19 mouse cellular contexts compared by ENCODE assay signal in the genomic region with DNA sequence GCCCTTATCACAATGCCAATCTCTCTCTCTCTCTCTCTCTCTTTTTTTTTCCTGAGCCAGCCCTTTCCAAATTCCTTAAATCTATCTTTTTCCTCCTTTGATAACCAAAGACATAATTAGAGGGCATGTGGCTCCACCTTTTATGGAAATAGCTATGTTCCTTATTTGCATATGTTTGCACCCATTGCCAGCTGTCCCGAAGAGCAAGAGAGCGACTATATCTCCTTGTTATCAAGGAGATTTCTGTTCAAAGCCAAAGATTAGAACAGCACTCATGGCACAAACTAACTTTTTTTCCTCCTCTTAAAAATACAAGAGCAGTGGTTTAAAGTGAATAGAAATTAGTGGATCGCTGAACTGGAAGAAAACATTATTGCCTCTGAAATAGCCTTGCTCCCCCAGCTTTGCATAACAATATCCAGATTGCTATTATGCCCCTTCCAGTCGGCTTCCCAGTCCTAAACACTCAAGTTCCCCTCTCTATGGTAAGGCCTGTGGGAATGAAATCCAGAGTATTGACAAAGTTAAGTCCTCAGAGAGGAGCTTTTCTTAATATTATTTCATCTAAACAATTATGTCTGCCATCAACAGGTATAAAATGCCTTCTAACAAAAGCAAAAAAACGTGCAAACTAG. TPM values are rescaled to one million over a fixed set of nuclear protein-coding genes. Genes with fewer than 3 reads are reported as not detected.
DNase-seq lines count a peak whose midpoint lies in the region; ATAC-seq and TF ChIP-seq lines count a peak whose summit lies in the region.
"Had no signal": no experiment of that assay in that cellular context is flagged by ENCODE, and none has a peak within 500 bp of the region (broad histone marks: within the 10 kb centered on the region; RNA-seq: fewer than 3 reads in every experiment).

No protein-coding gene starts in this region.

- intact Hi-C loops in gastrocnemius, postnatal 36 days (cut with DNase I), result no loop called here

- H3K4me2 ChIP-seq in forebrain, embryonic 11.5 days (ENCODE audit: low read depth, low read length, severe bottlenecking), result 0 out of 2 replicates have a peak overlapping the region, but pooled peaks have one; percentile 1
- 0 out of 2 replicates have a peak overlapping the region, but pooled peaks have one; percentile 11 for H3K4me2 ChIP-seq in hindbrain, embryonic 13.5 days
- no peak overlapping the region for H3K4me2 ChIP-seq in kidney, embryonic 16.5 days (replicated peaks; ENCODE audit: low read depth, low read length)
- H3K4me2 ChIP-seq: limb, embryonic 12.5 days; liver, embryonic 13.5 days; lung, embryonic 15.5 days had no signal

- H3K9ac ChIP-seq in forebrain, embryonic 11.5 days (ENCODE audit: low read length), result no peak overlapping the region
- H3K9ac ChIP-seq in hindbrain, embryonic 13.5 days, result no peak overlapping the region
- no peak overlapping the region for H3K9ac ChIP-seq in kidney, embryonic 16.5 days (replicated peaks; ENCODE audit: low read length)
- H3K9ac ChIP-seq: limb, embryonic 12.5 days; liver, embryonic 13.5 days; lung, embryonic 15.5 days had no signal

- H3K27me3 ChIP-seq in forebrain, embryonic 11.5 days (ENCODE audit: control insufficient read depth, insufficient read depth, low read length), result no peaks in the 10 kb centered on the region
- no peaks in the 10 kb centered on the region for H3K27me3 ChIP-seq in hindbrain, embryonic 13.5 days
- no peaks in the 10 kb centered on the region for H3K27me3 ChIP-seq in kidney, embryonic 16.5 days (ENCODE audit: insufficient read depth, low read length)
- H3K27me3 ChIP-seq: limb, embryonic 12.5 days; liver, embryonic 13.5 days; lung, embryonic 15.5 days had no signal

- H3K36me3 ChIP-seq in forebrain, embryonic 11.5 days (ENCODE audit: control insufficient read depth, insufficient read depth, low read length), result no peaks in the 10 kb centered on the region
- H3K36me3 ChIP-seq in hindbrain, embryonic 13.5 days, result no peaks in the 10 kb centered on the region
- H3K36me3 ChIP-seq in kidney, embryonic 16.5 days (ENCODE audit: insufficient read depth, low read length), result no peaks in the 10 kb centered on the region
- H3K36me3 ChIP-seq: heart, embryonic 10.5 days; limb, embryonic 12.5 days; lung, embryonic 15.5 days had no signal

- no peak for DNase-seq in layer of hippocampus, adult 2 months (ENCODE audit: low spot score in 2 of 2)
- no peak for DNase-seq in layer of hippocampus, postnatal 10 days (ENCODE audit: low spot score in 2 of 2)
- DNase-seq in brain, embryonic 14.5 days (ENCODE audit: low read depth), result peak; percentile 88
- DNase-seq in forebrain, embryonic 11.5 days (ENCODE audit: low spot score), result no peak
- DNase-seq in gastrocnemius, postnatal 25 days, result no peak
- DNase-seq in gastrocnemius, postnatal 36 days, result no peak
- DNase-seq: adrenal gland, adult 2 months; cerebellum, adult 9-11 months; embryo, embryonic 11 days; kidney, adult 18-20 months; kidney, postnatal 10 days; liver, embryonic 13.5 days; right cerebral cortex, postnatal 4 days; thymus, adult 2 months had no signal

- TF ChIP-seq CTCF in layer of hippocampus, adult 2 months (conservative IDR thresholded peaks at IDR 0.05), result no peak
- TF ChIP-seq CTCF in brain, embryonic 14.5 days (IDR thresholded peaks at IDR 0.05; ENCODE audit: borderline replicate concordance, extremely low read depth, insufficient read depth, insufficient read length), result no peak

- 11% methylated on average over 5 of the region's 5 CpGs for WGBS in forebrain, embryonic 11.5 days
- WGBS in hindbrain, embryonic 13.5 days, result 10% methylated on average over 5 of the region's 5 CpGs
- WGBS in kidney, embryonic 16.5 days, result 19% methylated on average over 5 of the region's 5 CpGs

- H3K4me3 ChIP-seq in layer of hippocampus, adult 2 months, result no peak overlapping the region
- no peak overlapping the region for H3K4me3 ChIP-seq in forebrain, embryonic 11.5 days (ENCODE audit: low read depth, low read length)
- no peak overlapping the region for H3K4me3 ChIP-seq in hindbrain, embryonic 13.5 days
- H3K4me3 ChIP-seq in kidney, embryonic 16.5 days (ENCODE audit: low read length), result no peak overlapping the region
- H3K4me3 ChIP-seq: heart, embryonic 10.5 days; limb, embryonic 12.5 days; liver, embryonic 13.5 days; lung, embryonic 15.5 days had no signal

- peak; percentile 87 for ATAC-seq in forebrain, embryonic 11.5 days (replicated peaks; ENCODE audit: low FRiP score)
- no peak for ATAC-seq in hindbrain, embryonic 13.5 days (ENCODE audit: low FRiP score)
- no peak for ATAC-seq in kidney, embryonic 16.5 days (ENCODE audit: low FRiP score, low TSS enrichment)

- peak overlapping the region; percentile 55; the same call in 1 of the 2 replicates for H3K27ac ChIP-seq in layer of hippocampus, adult 2 months
- peak overlapping the region; percentile 68 for H3K27ac ChIP-seq in forebrain, embryonic 11.5 days (ENCODE audit: low read depth, low read length)
- no peak overlapping the region for H3K27ac ChIP-seq in hindbrain, embryonic 13.5 days
- H3K27ac ChIP-seq in kidney, embryonic 16.5 days (ENCODE audit: low read length), result no peak overlapping the region
- H3K27ac ChIP-seq: heart, embryonic 10.5 days; limb, embryonic 12.5 days; liver, embryonic 13.5 days; lung, embryonic 15.5 days had no signal

- TF ChIP-seq POLR2A in brain, embryonic 14.5 days (IDR thresholded peaks at IDR 0.05; ENCODE audit: borderline replicate concordance, extremely low read depth, insufficient read depth, insufficient read length, poor library complexity, severe bottlenecking), result no peak

- H3K4me1 ChIP-seq in forebrain, embryonic 11.5 days (replicated peaks; ENCODE audit: control insufficient read depth, insufficient read depth, low read length), result peaks cover 4% of the 10 kb centered on the region; the same call in 1 of the 2 replicates
- peaks cover 7% of the 10 kb centered on the region for H3K4me1 ChIP-seq in hindbrain, embryonic 13.5 days (replicated peaks)
- H3K4me1 ChIP-seq in kidney, embryonic 16.5 days (ENCODE audit: insufficient read depth, low read length), result no peaks in the 10 kb centered on the region
- H3K4me1 ChIP-seq: heart, embryonic 10.5 days; limb, embryonic 12.5 days; lung, embryonic 15.5 days had no signal

- H3K9me3 ChIP-seq in forebrain, embryonic 11.5 days (ENCODE audit: control insufficient read depth, low read length), result no peaks in the 10 kb centered on the region
- H3K9me3 ChIP-seq in hindbrain, embryonic 13.5 days, result no peaks in the 10 kb centered on the region
- H3K9me3 ChIP-seq in kidney, embryonic 16.5 days (ENCODE audit: low read length), result no peaks in the 10 kb centered on the region
- H3K9me3 ChIP-seq: heart, embryonic 10.5 days; limb, embryonic 12.5 days; liver, embryonic 13.5 days; lung, embryonic 15.5 days had no signal

RNA-seq across cellular contexts. Expression of a gene that starts 39.2 kb away (rescaled TPM):
- 10 to 100 TPM; 42.1 to 42.8 TPM for total RNA-seq in layer of hippocampus, adult 2 months (2021)
- total RNA-seq in layer of hippocampus, postnatal 10 days (2021), result 10 to 100 TPM; 40.8 to 46.7 TPM
- 44.4 and 53.5 TPM in 2 replicates for polyA plus RNA-seq in brain, embryonic 14.5 days (2012; rRNA removed)
- 46.2 and 46.8 TPM in 2 replicates for polyA plus RNA-seq in forebrain, embryonic 11.5 days (2014; fragmentation: Nextera tagmentation; extraction: Ambion mirVana)
- polyA plus RNA-seq in hindbrain, embryonic 13.5 days (2015; fragmentation: Nextera tagmentation; extraction: Ambion mirVana), result 50.4 and 51.8 TPM in 2 replicates
- 22.0 and 24.0 TPM in 2 replicates for polyA plus RNA-seq in kidney, embryonic 16.5 days (2015; fragmentation: Nextera tagmentation; extraction: Ambion mirVana)
- 10 to 100 TPM; 11.5 to 12.3 TPM for total RNA-seq in gastrocnemius, postnatal 25 days (2021)
- 10 to 100 TPM; 16.6 to 20.4 TPM for total RNA-seq in gastrocnemius, postnatal 36 days (2021)

Comparison
In these comparisons a context has a peak if more than half of its experiments do, and no peak if none do; other contexts are left out.
1. H3K27ac ChIP-seq: peak in layer of hippocampus, adult 2 months (single experiment) and forebrain, embryonic 11.5 days (single experiment); none in hindbrain, embryonic 13.5 days (single experiment) and kidney, embryonic 16.5 days (single experiment).